Mouse (Mus musculus) heart, embryonic 16.5 days (tissue): ENCODE data around the gene Gadl1. TPM values are rescaled to one million over a fixed set of nuclear protein-coding genes. Genes with fewer than 3 reads are reported as not detected.

Source experiments
- ATAC-seq: fragments of 200-750 bp; cut with Nextera tagmentation; replicated peaks from 2 replicates; pipeline ENCODE4 v1.8.0; 2017; ENCODE audit warnings: moderate number of reproducible peaks; ENCODE audit not compliant: insufficient read depth, low FRiP score; ENCODE audit errors: extremely low read depth
- H3K27ac ChIP-seq: fragments of 300-500 bp; sonication (generic); 2 replicates; pipeline ENCODE4 v1.5.1; 2014; ENCODE audit warnings: mild to moderate bottlenecking, low read length, control low read depth, moderate library complexity
- H3K27me3 ChIP-seq: fragments of 300-500 bp; sonication (generic); 2 replicates; pipeline ENCODE4 v1.6.1; 2014; ENCODE audit warnings: low read length, mixed read lengths; ENCODE audit not compliant: control insufficient read depth, insufficient read depth
- H3K36me3 ChIP-seq: fragments of 300-500 bp; sonication (generic); 2 replicates; pipeline ENCODE4 v1.6.1; 2014; ENCODE audit not compliant: control insufficient read depth, insufficient read depth
- H3K4me1 ChIP-seq: fragments of 300-500 bp; sonication (generic); 2 replicates; pipeline ENCODE4 v1.6.1; 2014; ENCODE audit warnings: low read length, mixed read lengths; ENCODE audit not compliant: control insufficient read depth, insufficient read depth
- H3K4me2 ChIP-seq: fragments of 300-500 bp; sonication (generic); 2 replicates; pipeline ENCODE4 v1.6.1; 2014; ENCODE audit warnings: low read depth, mild to moderate bottlenecking, control low read depth, low read length
- H3K4me3 ChIP-seq: fragments of 300-500 bp; sonication (generic); 2 replicates; pipeline ENCODE4 v1.5.1; 2014; ENCODE audit warnings: mild to moderate bottlenecking, control low read depth, low read length
- H3K9ac ChIP-seq: fragments of 300-500 bp; sonication (generic); 2 replicates; pipeline ENCODE4 v1.6.1; 2014; ENCODE audit warnings: low read length, control low read depth
- H3K9me3 ChIP-seq: fragments of 300-500 bp; sonication (generic); replicated peaks from 2 replicates; pipeline ENCODE4 v1.6.1; 2016; ENCODE audit warnings: low read length; ENCODE audit not compliant: control insufficient read depth
- WGBS: fragments of 180-500 bp; shearing (Covaris S2); extraction: QIAGEN DNeasy Blood & Tissue Kit; methylation state at CpG from one replicate; pipeline ENCODE4 v1.1.7; 2014; 5-methylcytosine and 5-hydroxymethylcytosine counted together
- polyA plus RNA-seq: library from polyadenylated mRNA; unstranded; fragments of >200 nt; fragmentation: Nextera tagmentation; extraction: Ambion mirVana; gene quantifications from 2 replicates; pipeline ENCODE4 v1.2.1, GENCODE M21; 2015

The Gadl1 gene
- polyA plus RNA-seq, 1 experiment from 2014 or later, result 1.2 TPM

GRCm38 (mm10) chr9:116111149-116111970 is 202.1 kb downstream of the Gadl1 start:
- H3K36me3 ChIP-seq, result peaks cover 33% of the 10 kb centered on the region
- ATAC-seq, result no peak
- WGBS, result 77% methylated on average over 9 of the region's 9 CpGs

GRCm38 (mm10) chr9:116114339-116114738 is 205.1 kb downstream of the Gadl1 start:
- 37% methylated on average over 4 of the region's 4 CpGs for WGBS
- Histone ChIP-seq H3K4me3 (no peak overlapping the region), H3K27me3 (no peaks in the 10 kb centered on the region), H3K27ac (no peak overlapping the region), H3K9ac (no peak overlapping the region), H3K9me3 (no peaks in the 10 kb centered on the region), H3K4me1 (0 out of 2 replicates have a peak, but pooled peaks cover 4% of the 10 kb centered on the region), H3K4me2 (no peak overlapping the region), H3K36me3 (peaks cover 17% of the 10 kb centered on the region)
- no peak for ATAC-seq

More at GRCm38 (mm10) chr9:116111149-116111970, 202.1 kb downstream of the Gadl1 start:
- Histone ChIP-seq H3K27ac (no peak overlapping the region), H3K9ac (no peak overlapping the region), H3K9me3 (no peaks in the 10 kb centered on the region), H3K4me1 (0 out of 2 replicates have a peak, but pooled peaks cover 4% of the 10 kb centered on the region), H3K4me2 (no peak overlapping the region), H3K4me3 (no peak overlapping the region), H3K27me3 (no peaks in the 10 kb centered on the region)

- Histone ChIP-seq H3K4me3 (no peak overlapping the region), H3K4me2 (no peak overlapping the region), H3K9me3 (no peaks in the 10 kb centered on the region), H3K9ac (no peak overlapping the region), H3K27ac (no peak overlapping the region), H3K27me3 (no peaks in the 10 kb centered on the region), H3K36me3 (peaks cover 9% of the 10 kb centered on the region), H3K4me1 (peaks cover 9% of the 10 kb centered on the region)
- ATAC-seq, result no peak
- WGBS, result 90% methylated on average over 7 of the region's 7 CpGs
These were observed 206.6 kb downstream of the Gadl1 start for GRCm38 (mm10) chr9:116115875-116116274.

- 82% methylated on average over 8 of the region's 8 CpGs for WGBS
- Histone ChIP-seq H3K27me3 (no peaks in the 10 kb centered on the region), H3K36me3 (peaks cover 13% of the 10 kb centered on the region), H3K4me3 (no peak overlapping the region), H3K27ac (no peak overlapping the region), H3K4me2 (no peak overlapping the region), H3K4me1 (peaks cover 18% of the 10 kb centered on the region), H3K9ac (no peak overlapping the region), H3K9me3 (no peaks in the 10 kb centered on the region)
- ATAC-seq, result no peak
These were observed 209.1 kb downstream of the Gadl1 start for GRCm38 (mm10) chr9:116118332-116118872.

GRCm38 (mm10) chr9:116119990-116120389 is 210.7 kb downstream of the Gadl1 start:
- WGBS, result 45% methylated on average over 7 of the region's 7 CpGs
- no peak overlapping the region for H3K9ac ChIP-seq
- H3K9me3 ChIP-seq, result no peaks in the 10 kb centered on the region
- peaks cover 17% of the 10 kb centered on the region for H3K36me3 ChIP-seq
- no peak overlapping the region for H3K27ac ChIP-seq
- ATAC-seq, result no peak
- peaks cover 18% of the 10 kb centered on the region for H3K4me1 ChIP-seq
- H3K4me3 ChIP-seq, result no peak overlapping the region
- no peaks in the 10 kb centered on the region for H3K27me3 ChIP-seq
- H3K4me2 ChIP-seq, result no peak overlapping the region

GRCm38 (mm10) chr9:116121472-116121871 is 212.2 kb downstream of the Gadl1 start:
- WGBS, result 75% methylated on average over 7 of the region's 7 CpGs
- Histone ChIP-seq H3K4me2 (no peak overlapping the region), H3K9me3 (no peaks in the 10 kb centered on the region), H3K36me3 (peaks cover 19% of the 10 kb centered on the region), H3K4me1 (peaks cover 18% of the 10 kb centered on the region), H3K27ac (peak overlapping the region; percentile 32; the same call in 1 of the 2 replicates), H3K9ac (no peak overlapping the region), H3K27me3 (no peaks in the 10 kb centered on the region), H3K4me3 (no peak overlapping the region)
- ATAC-seq, result no peak

- ATAC-seq, result no peak
- Histone ChIP-seq H3K4me1 (peaks cover 18% of the 10 kb centered on the region), H3K9ac (no peak overlapping the region), H3K9me3 (no peaks in the 10 kb centered on the region), H3K27ac (peak overlapping the region; percentile 77), H3K27me3 (no peaks in the 10 kb centered on the region), H3K4me2 (no peak overlapping the region), H3K4me3 (no peak overlapping the region), H3K36me3 (peaks cover 19% of the 10 kb centered on the region)
- 71% methylated on average over 6 of the region's 6 CpGs for WGBS
These were observed 213.3 kb downstream of the Gadl1 start for GRCm38 (mm10) chr9:116122544-116122943.

GRCm38 (mm10) chr9:116122969-116123589 is 213.8 kb downstream of the Gadl1 start:
- H3K4me1 ChIP-seq, result peaks cover 18% of the 10 kb centered on the region
- H3K4me3 ChIP-seq, result no peak overlapping the region
- peaks cover 19% of the 10 kb centered on the region for H3K36me3 ChIP-seq
- H3K9ac ChIP-seq, result no peak overlapping the region
- H3K27ac ChIP-seq, result peak overlapping the region; percentile 77
- no peaks in the 10 kb centered on the region for H3K9me3 ChIP-seq
- no peaks in the 10 kb centered on the region for H3K27me3 ChIP-seq
- WGBS, result 43% methylated on average over 9 of the region's 9 CpGs
- no peak overlapping the region for H3K4me2 ChIP-seq
- peak; percentile 71 for ATAC-seq
